Mouse (Mus musculus): ENCODE results near the gene Rnf216. TPM values are rescaled to one million over a fixed set of nuclear protein-coding genes. Genes with fewer than 3 reads are reported as not detected.

The Rnf216 gene
- polyA plus RNA-seq, 1 experiment from 2014 or later = 28.5 TPM

- no peak overlapping the region for H3K9ac ChIP-seq
- H3K27me3 ChIP-seq (replicated peaks) = no peaks in the 10 kb centered on the region
- H3K4me2 ChIP-seq = no peak overlapping the region
- peaks cover 55% of the 10 kb centered on the region for H3K36me3 ChIP-seq
- H3K27ac ChIP-seq = no peak overlapping the region
- H3K4me3 ChIP-seq = no peak overlapping the region
- no peak for ATAC-seq
- peaks cover 35% of the 10 kb centered on the region for H3K4me1 ChIP-seq
- WGBS (ENCODE audit: insufficient replicate concordance) = 64% methylated on average over 9 of the region's 9 CpGs
- no peaks in the 10 kb centered on the region for H3K9me3 ChIP-seq (replicated peaks)
Measured at GRCm38 (mm10) chr5:142997526-142997925, 115.3 kb downstream of the Rnf216 start.

GRCm38 (mm10) chr5:142994746-142995145, 118.0 kb downstream of the Rnf216 start:
- Histone ChIP-seq H3K9me3 (replicated peaks) (no peaks in the 10 kb centered on the region), H3K27ac (no peak overlapping the region), H3K36me3 (peaks cover 66% of the 10 kb centered on the region), H3K9ac (no peak overlapping the region), H3K27me3 (replicated peaks) (no peaks in the 10 kb centered on the region), H3K4me1 (peaks cover 17% of the 10 kb centered on the region; the same call in 1 of the 2 replicates), H3K4me2 (no peak overlapping the region), H3K4me3 (no peak overlapping the region)
- 88% methylated on average over 2 of the region's 2 CpGs for WGBS (ENCODE audit: insufficient replicate concordance)
- no peak for ATAC-seq

- Histone ChIP-seq H3K27me3 (replicated peaks) (no peaks in the 10 kb centered on the region), H3K9ac (no peak overlapping the region), H3K4me3 (no peak overlapping the region), H3K36me3 (peaks cover 43% of the 10 kb centered on the region), H3K27ac (no peak overlapping the region), H3K9me3 (replicated peaks) (no peaks in the 10 kb centered on the region), H3K4me1 (peaks cover 29% of the 10 kb centered on the region), H3K4me2 (no peak overlapping the region)
- no peak for ATAC-seq
- WGBS (ENCODE audit: insufficient replicate concordance) = 80% methylated on average over 3 of the region's 3 CpGs
Measured at GRCm38 (mm10) chr5:142989167-142989566, 123.6 kb downstream of the Rnf216 start.

- H3K27ac ChIP-seq = no peak overlapping the region
- H3K4me2 ChIP-seq = no peak overlapping the region
- no peak for ATAC-seq
- no peaks in the 10 kb centered on the region for H3K9me3 ChIP-seq (replicated peaks)
- H3K4me3 ChIP-seq = no peak overlapping the region
- peaks cover 36% of the 10 kb centered on the region for H3K4me1 ChIP-seq
- H3K9ac ChIP-seq = no peak overlapping the region
- no peaks in the 10 kb centered on the region for H3K27me3 ChIP-seq (replicated peaks)
- peaks cover 37% of the 10 kb centered on the region for H3K36me3 ChIP-seq
- 74% methylated on average over 5 of the region's 5 CpGs for WGBS (ENCODE audit: insufficient replicate concordance)
Measured at GRCm38 (mm10) chr5:142988520-142988919, 124.3 kb downstream of the Rnf216 start.

- no peak overlapping the region; the same call in 1 of the 2 replicates for H3K9ac ChIP-seq
- no peaks in the 10 kb centered on the region for H3K9me3 ChIP-seq (replicated peaks)
- H3K27ac ChIP-seq = peak overlapping the region; percentile 82
- H3K4me2 ChIP-seq = peak overlapping the region; percentile 39
- H3K27me3 ChIP-seq (replicated peaks) = no peaks in the 10 kb centered on the region
- no peaks in the 10 kb centered on the region for H3K36me3 ChIP-seq
- peak; percentile 97 for ATAC-seq
- whole genome bisulfite sequencing (ENCODE audit: insufficient replicate concordance) = 19% methylated on average over 10 of the region's 10 CpGs
- H3K4me3 ChIP-seq = no peak overlapping the region
- peaks cover 54% of the 10 kb centered on the region for H3K4me1 ChIP-seq
Measured at GRCm38 (mm10) chr5:142984271-142984670, 128.5 kb downstream of the Rnf216 start.

GRCm38 (mm10) chr5:142983174-142983573, 129.6 kb downstream of the Rnf216 start:
- ATAC-seq = no peak
- Histone ChIP-seq H3K4me3 (no peak overlapping the region), H3K4me2 (no peak overlapping the region), H3K27me3 (replicated peaks) (no peaks in the 10 kb centered on the region), H3K27ac (peak overlapping the region; percentile 82), H3K9ac (no peak overlapping the region), H3K4me1 (peaks cover 50% of the 10 kb centered on the region), H3K36me3 (no peaks in the 10 kb centered on the region), H3K9me3 (replicated peaks) (no peaks in the 10 kb centered on the region)
- 72% methylated on average over 8 of the region's 8 CpGs for WGBS (ENCODE audit: insufficient replicate concordance)

- H3K9ac ChIP-seq = peak overlapping the region; percentile 27; the same call in 1 of the 2 replicates
- H3K36me3 ChIP-seq = no peaks in the 10 kb centered on the region
- ATAC-seq = 0 out of 2 replicates have a peak, but pooled peaks have one; percentile 5
- no peaks in the 10 kb centered on the region for H3K9me3 ChIP-seq (replicated peaks)
- H3K27me3 ChIP-seq (replicated peaks) = peaks cover 6% of the 10 kb centered on the region; the same call in 1 of the 2 replicates
- H3K4me2 ChIP-seq = no peak overlapping the region
- 52% methylated on average over 16 of the region's 16 CpGs for WGBS (ENCODE audit: insufficient replicate concordance)
- peak overlapping the region; percentile 82 for H3K27ac ChIP-seq
- H3K4me1 ChIP-seq = peaks cover 46% of the 10 kb centered on the region
- no peak overlapping the region for H3K4me3 ChIP-seq
Measured at GRCm38 (mm10) chr5:142982046-142982801, 130.6 kb downstream of the Rnf216 start.

- peaks cover 9% of the 10 kb centered on the region for H3K4me1 ChIP-seq
- peaks cover 18% of the 10 kb centered on the region for H3K36me3 ChIP-seq
- H3K4me2 ChIP-seq = no peak overlapping the region
- H3K27me3 ChIP-seq (replicated peaks) = peaks cover 28% of the 10 kb centered on the region; the same call in 1 of the 2 replicates
- ATAC-seq = no peak
- no peak overlapping the region for H3K4me3 ChIP-seq
- H3K9ac ChIP-seq = no peak overlapping the region
- H3K27ac ChIP-seq = no peak overlapping the region
- WGBS (ENCODE audit: insufficient replicate concordance) = 54% methylated on average over 5 of the region's 5 CpGs
- no peaks in the 10 kb centered on the region for H3K9me3 ChIP-seq (replicated peaks)
Measured at GRCm38 (mm10) chr5:142976516-142976915, 136.3 kb downstream of the Rnf216 start.

GRCm38 (mm10) chr5:142974598-142975121, 138.1 kb downstream of the Rnf216 start:
- 0 out of 2 replicates have a peak, but pooled peaks cover 7% of the 10 kb centered on the region for H3K9me3 ChIP-seq (replicated peaks)
- WGBS (ENCODE audit: insufficient replicate concordance) = 10% methylated on average over 18 of the region's 18 CpGs
- H3K4me1 ChIP-seq = peaks cover 9% of the 10 kb centered on the region
- no peak overlapping the region for H3K4me3 ChIP-seq
- H3K27me3 ChIP-seq (replicated peaks) = peaks cover 28% of the 10 kb centered on the region; the same call in 1 of the 2 replicates
- H3K27ac ChIP-seq = no peak overlapping the region
- ATAC-seq = peak; percentile 25; the same call in 1 of the 2 replicates
- no peak overlapping the region for H3K9ac ChIP-seq
- peak overlapping the region; percentile 33; the same call in 1 of the 2 replicates for H3K4me2 ChIP-seq
- peaks cover 37% of the 10 kb centered on the region for H3K36me3 ChIP-seq

GRCm38 (mm10) chr5:142973971-142974370, 138.8 kb downstream of the Rnf216 start:
- Histone ChIP-seq H3K9ac (no peak overlapping the region), H3K4me3 (no peak overlapping the region), H3K9me3 (replicated peaks) (0 out of 2 replicates have a peak, but pooled peaks cover 8% of the 10 kb centered on the region), H3K4me2 (no peak overlapping the region), H3K36me3 (peaks cover 41% of the 10 kb centered on the region), H3K27ac (no peak overlapping the region), H3K4me1 (peaks cover 9% of the 10 kb centered on the region), H3K27me3 (replicated peaks) (peaks cover 28% of the 10 kb centered on the region; the same call in 1 of the 2 replicates)
- ATAC-seq = no peak
- WGBS (ENCODE audit: insufficient replicate concordance) = 36% methylated on average over 3 of the region's 3 CpGs

GRCm38 (mm10) chr5:142968411-142968810, 144.4 kb downstream of the Rnf216 start:
- Histone ChIP-seq H3K4me2 (no peak overlapping the region), H3K9ac (no peak overlapping the region), H3K4me3 (no peak overlapping the region), H3K9me3 (replicated peaks) (0 out of 2 replicates have a peak, but pooled peaks cover 8% of the 10 kb centered on the region), H3K36me3 (peaks cover 53% of the 10 kb centered on the region), H3K27ac (no peak overlapping the region), H3K4me1 (peaks cover 13% of the 10 kb centered on the region), H3K27me3 (replicated peaks) (peaks cover 14% of the 10 kb centered on the region)
- WGBS (ENCODE audit: insufficient replicate concordance) = 79% methylated on average over 14 of the region's 14 CpGs
- ATAC-seq = no peak

- no peak for ATAC-seq
- H3K4me2 ChIP-seq = no peak overlapping the region
- peaks cover 47% of the 10 kb centered on the region for H3K4me1 ChIP-seq
- 0 out of 2 replicates have a peak, but pooled peaks cover 1% of the 10 kb centered on the region for H3K9me3 ChIP-seq (replicated peaks)
- H3K9ac ChIP-seq = no peak overlapping the region
- H3K27me3 ChIP-seq (replicated peaks) = peaks cover 52% of the 10 kb centered on the region
- H3K27ac ChIP-seq = no peak overlapping the region
- H3K4me3 ChIP-seq = no peak overlapping the region
- H3K36me3 ChIP-seq = peaks cover 16% of the 10 kb centered on the region
- 79% methylated on average over 6 of the region's 6 CpGs for WGBS (ENCODE audit: insufficient replicate concordance)
Measured at GRCm38 (mm10) chr5:142964650-142965049, 148.1 kb downstream of the Rnf216 start.
